Mouse (Mus musculus): ENCODE data around the gene Nostrin. TPM values are rescaled to one million over a fixed set of nuclear protein-coding genes. Genes with fewer than 3 reads are reported as not detected.

The Nostrin gene
- total RNA-seq, 1 experiment: 2.5 TPM

DNA sequence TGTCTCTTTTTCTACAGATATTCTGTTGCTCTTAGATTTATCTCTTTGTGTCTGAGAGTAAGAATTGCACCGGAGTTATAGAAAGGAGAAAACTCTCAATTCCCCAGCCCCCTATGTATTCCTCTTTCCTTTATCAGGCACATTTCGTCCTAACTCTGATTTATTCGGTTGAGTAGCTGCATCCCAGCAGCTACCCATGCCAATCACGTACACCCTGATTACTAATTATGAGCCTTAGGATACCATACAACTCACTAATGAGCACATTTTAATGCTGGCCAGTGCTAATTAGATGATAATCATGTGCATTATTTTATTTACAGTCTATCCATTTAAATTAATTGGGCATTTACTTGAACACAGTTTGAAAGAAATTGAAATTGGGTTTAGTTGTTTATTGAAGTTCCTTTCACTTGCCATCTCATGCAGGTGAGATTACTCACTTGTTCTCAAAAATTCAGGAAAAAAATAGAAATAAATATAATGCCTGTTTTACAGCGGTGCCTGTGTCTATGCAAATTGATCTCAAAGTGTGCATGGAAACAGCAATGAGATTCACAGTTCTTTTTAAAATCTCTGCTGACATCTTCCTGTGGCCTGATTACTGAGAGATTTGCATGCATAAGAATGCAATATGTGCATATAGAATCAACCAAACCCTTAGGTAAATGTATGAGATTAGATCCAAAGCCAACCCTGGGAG lies 99.5 kb downstream of the Nostrin start:
- H3K36me3 ChIP-seq (ENCODE audit: control insufficient read depth, insufficient read depth, low read length, poor library complexity, severe bottlenecking): no peaks in the 10 kb centered on the region
- peaks cover 0 to 2% of the 10 kb centered on the region in 2 experiments; a peak in 1 of 4 replicates for H3K4me1 ChIP-seq (ENCODE audit: control insufficient read depth in 2 of 2, insufficient read depth in 2 of 2, low read length in 2 of 2, poor library complexity in 1 of 2)
- no peak for DNase-seq (ENCODE audit: low read depth, low spot score)
- in situ Hi-C loops (cut with MboI; ENCODE audit: low sequenced_read_pairs in 2 of 2, unreplicated experiment in 2 of 2): no loop called here
- H3K9me3 ChIP-seq (ENCODE audit: control insufficient read depth, insufficient read depth, low read depth, low read length): no peaks in the 10 kb centered on the region
- no peak overlapping the region for H3K27ac ChIP-seq (ENCODE audit: insufficient read depth, low read depth, low read length, poor library complexity, severe bottlenecking)
- TF ChIP-seq CHD2 (IDR thresholded peaks at IDR 0.05; ENCODE audit: low read depth, low read length) (no peak), MAFK (IDR thresholded peaks at IDR 0.05; ENCODE audit: insufficient read depth, low read depth, low read length) (no peak), ZNF384 (IDR thresholded peaks at IDR 0.05; ENCODE audit: low read depth, low read length) (no peak), HCFC1 (IDR thresholded peaks at IDR 0.05; ENCODE audit: borderline replicate concordance, insufficient read depth, low read length) (no peak), ZC3H11A (IDR thresholded peaks at IDR 0.05; ENCODE audit: borderline replicate concordance, low read depth, low read length) (no peak)
- H3K9ac ChIP-seq (ENCODE audit: insufficient read depth, low read depth, low read length, poor library complexity, severe bottlenecking): no peak overlapping the region
- H3K4me3 ChIP-seq (ENCODE audit: insufficient read depth in 1 of 2, low read depth in 1 of 2, low read length in 2 of 2, poor library complexity in 1 of 2, severe bottlenecking in 1 of 2): no peak overlapping the region

Other genes with a start within 250 kb of the Nostrin start
- 43.2 and 64.6 TPM in 2 replicates for gene Spc25, start 70.4 kb downstream of the Nostrin start, total RNA-seq (2012; rRNA removed)
- 0.27 and 0.53 TPM in 2 replicates for gene G6pc2, start 75.3 kb downstream of the Nostrin start, total RNA-seq (2012; rRNA removed)
- gene Abcb11, start 206.8 kb downstream of the Nostrin start, total RNA-seq (2012; rRNA removed): 0.37 and 1.1 TPM in 2 replicates
- gene Dhrs9, start 244.6 kb downstream of the Nostrin start, total RNA-seq (2012; rRNA removed): 0.11 and 0.40 TPM in 2 replicates